Mouse (Mus musculus): ENCODE results near the gene Plagl1. TPM values are rescaled to one million over a fixed set of nuclear protein-coding genes. Genes with fewer than 3 reads are reported as not detected.

Plagl1 gene
- polyA plus RNA-seq (2012; rRNA removed), result 36.7 and 40.3 TPM in 2 replicates

GRCm38 (mm10) chr10:13060021-13060668 lies at the start of gene Plagl1:
Gene Plagl1, plus strand, starts transcription at chr10:13060504.

GRCm38 (mm10) chr10:13177973-13178624 lies 117.8 kb downstream of the Plagl1 start, which contains the start of gene Zc2hc1b:
Gene Zc2hc1b, minus strand, starts transcription at chr10:13178023.

Other genes starting within 250 kb of the Plagl1 start
- 3.5 and 4.1 TPM in 2 replicates for gene Utrn, start 191.1 kb upstream of the Plagl1 start, polyA plus RNA-seq (2012; rRNA removed)
- gene Stx11, start 96.2 kb upstream of the Plagl1 start, polyA plus RNA-seq (2012; rRNA removed), result 5.1 and 5.7 TPM in 2 replicates
- gene Sf3b5, start 55.2 kb upstream of the Plagl1 start, polyA plus RNA-seq (2012; rRNA removed), result 15.7 and 17.4 TPM in 2 replicates
- not detected in 2 replicates for gene Zc2hc1b, start 117.5 kb downstream of the Plagl1 start, polyA plus RNA-seq (2012; rRNA removed)
- gene Ltv1, start 132.7 kb downstream of the Plagl1 start, polyA plus RNA-seq (2012; rRNA removed), result 14.5 and 15.2 TPM in 2 replicates

All from liver, embryonic 18 days (tissue).